8 mouse cellular contexts compared by ENCODE assay signal in genomic region chr16:20537071-20537471, GRCm38 (mm10). TPM values are rescaled to one million over a fixed set of nuclear protein-coding genes. Genes with fewer than 3 reads are reported as not detected.
DNase-seq lines count a peak whose midpoint lies in the region; ATAC-seq and TF ChIP-seq lines count a peak whose summit lies in the region.

No protein-coding gene starts in this region.

- H3K27ac ChIP-seq in ES-Bruce4 (ENCODE audit: insufficient read depth, low read length): peak overlapping the region; percentile 76
- peak overlapping the region; percentile 28 for H3K27ac ChIP-seq in limb, embryonic 13.5 days
- H3K27ac ChIP-seq in olfactory bulb, adult 2 months (ENCODE audit: insufficient read depth, low read depth, low read length): peak overlapping the region; percentile 18; the same call in 1 of the 2 replicates

- H3K4me3 ChIP-seq in erythroblast, embryonic 14.5 days (replicated peaks): peak overlapping the region; percentile 98
- H3K4me3 ChIP-seq in ES-Bruce4 (ENCODE audit: low read depth, low read length): peak overlapping the region; percentile 18
- peak overlapping the region; percentile 90 for H3K4me3 ChIP-seq in limb, embryonic 13.5 days
- H3K4me3 ChIP-seq in olfactory bulb, adult 2 months (ENCODE audit: insufficient read depth, low read depth, low read length): peak overlapping the region; percentile 42

- ATAC-seq in erythroblast, adult 5-6 weeks (replicated peaks; ENCODE audit: low FRiP score, poor library complexity, severe bottlenecking): no peak
- ATAC-seq in limb, embryonic 13.5 days (ENCODE audit: low FRiP score, low read depth): no peak

- WGBS in limb, embryonic 13.5 days: 27% methylated on average over 5 of the region's 5 CpGs
- 3% methylated on average over 5 of the region's 5 CpGs for WGBS in olfactory bulb, adult 2 months

- H3K36me3 ChIP-seq in erythroblast, embryonic 14.5 days (ENCODE audit: control insufficient read depth): peaks cover 69% of the 10 kb centered on the region
- H3K36me3 ChIP-seq in ES-Bruce4 (ENCODE audit: control insufficient read depth, insufficient read depth, low read length, poor library complexity, severe bottlenecking): peaks cover 20% of the 10 kb centered on the region
- peaks cover 63% of the 10 kb centered on the region for H3K36me3 ChIP-seq in limb, embryonic 13.5 days

- TF ChIP-seq POLR2A in ES-Bruce4 (IDR thresholded peaks at IDR 0.05; ENCODE audit: insufficient read depth, low read length): no peak
- no peak for TF ChIP-seq POLR2A in olfactory bulb, adult 2 months (IDR thresholded peaks at IDR 0.05; ENCODE audit: insufficient read depth, low read depth, low read length)

- H3K9ac ChIP-seq in ES-Bruce4 (ENCODE audit: low read depth, poor library complexity, severe bottlenecking): peak overlapping the region; percentile 27
- H3K9ac ChIP-seq in limb, embryonic 13.5 days: peak overlapping the region; percentile 96

- no peak for TF ChIP-seq CTCF in ES-Bruce4 (IDR thresholded peaks at IDR 0.05; ENCODE audit: low read depth, low read length)
- TF ChIP-seq CTCF in olfactory bulb, adult 2 months (IDR thresholded peaks at IDR 0.05; ENCODE audit: insufficient read depth, low read depth, low read length): no peak

- H3K9me3 ChIP-seq in erythroblast, embryonic 14.5 days (ENCODE audit: control insufficient read depth, low read length): no peaks in the 10 kb centered on the region
- H3K9me3 ChIP-seq in ES-Bruce4 (replicated peaks; ENCODE audit: control insufficient read depth, insufficient read depth, low read length, poor library complexity, severe bottlenecking): no peaks in the 10 kb centered on the region
- no peaks in the 10 kb centered on the region for H3K9me3 ChIP-seq in limb, embryonic 13.5 days

- H3K4me1 ChIP-seq in erythroblast, embryonic 14.5 days (ENCODE audit: control insufficient read depth): peaks cover 44% of the 10 kb centered on the region
- H3K4me1 ChIP-seq in ES-Bruce4 (ENCODE audit: control insufficient read depth, insufficient read depth, low read length): no peaks in the 10 kb centered on the region
- peaks cover 25% of the 10 kb centered on the region for H3K4me1 ChIP-seq in limb, embryonic 13.5 days
- H3K4me1 ChIP-seq in olfactory bulb, adult 2 months (ENCODE audit: control insufficient read depth, insufficient read depth, low read length): peaks cover 14% of the 10 kb centered on the region

- 0 out of 2 replicates have a peak, but pooled peaks have one; percentile 51 for TF ChIP-seq EP300 in ES-Bruce4 (IDR thresholded peaks at IDR 0.05; ENCODE audit: insufficient read depth, low read depth, low read length)

- peak; percentile 56 to 63 for DNase-seq in cerebellum, postnatal 10 days
- peak; percentile 18 for DNase-seq in heart, postnatal 4 days
- no peak for DNase-seq in thymus, postnatal 36 days

- peak overlapping the region; percentile 88 for H3K4me2 ChIP-seq in limb, embryonic 13.5 days (replicated peaks)

- no peaks in the 10 kb centered on the region for H3K27me3 ChIP-seq in erythroblast, embryonic 14.5 days (ENCODE audit: control insufficient read depth)
- H3K27me3 ChIP-seq in ES-Bruce4 (ENCODE audit: control insufficient read depth, insufficient read depth, low read length, poor library complexity, severe bottlenecking): no peaks in the 10 kb centered on the region
- no peaks in the 10 kb centered on the region for H3K27me3 ChIP-seq in limb, embryonic 13.5 days

RNA-seq across cellular contexts. Expression of gene Ap2m1, which starts 1.8 kb away (rescaled TPM):
- polyA plus RNA-seq in erythroblast, embryonic 14.5 days (2012): 16.9 TPM in 2 replicates
- total RNA-seq in erythroblast, adult 5-6 weeks (2015; ENCODE audit: low replicate concordance): 124 and 125 TPM in 2 replicates
- 81.1 and 126 TPM in 2 replicates for total RNA-seq in erythroblast, adult 5-6 weeks (2017; ENCODE audit: low replicate concordance)
- polyA plus RNA-seq in ES-Bruce4 (2011; ENCODE audit: insufficient read depth, insufficient read length, low read depth, missing spikeins): 282 and 298 TPM in 2 replicates
- 100 to 1,000 TPM; 283 to 296 TPM for total RNA-seq in heart, postnatal 4 days (2021)
- polyA plus RNA-seq in limb, embryonic 13.5 days (2015; fragmentation: Nextera tagmentation; extraction: Ambion mirVana): 629 and 657 TPM in 2 replicates
- polyA plus RNA-seq in olfactory bulb, adult 2 months (2012; ENCODE audit: insufficient read depth, insufficient read length, low replicate concordance, missing spikeins): 512 and 992 TPM in 2 replicates

RNA-seq across cellular contexts. Expression of gene Abcf3, which starts 11.3 kb away (rescaled TPM):
- polyA plus RNA-seq in erythroblast, embryonic 14.5 days (2012): 0.73 and 2.6 TPM in 2 replicates
- 8.2 and 11.0 TPM in 2 replicates for total RNA-seq in erythroblast, adult 5-6 weeks (2015; ENCODE audit: low replicate concordance)
- 8.9 and 24.7 TPM in 2 replicates for total RNA-seq in erythroblast, adult 5-6 weeks (2017; ENCODE audit: low replicate concordance)
- 56.2 and 61.0 TPM in 2 replicates for polyA plus RNA-seq in ES-Bruce4 (2011; ENCODE audit: insufficient read depth, insufficient read length, low read depth, missing spikeins)
- total RNA-seq in heart, postnatal 4 days (2021): 10 to 100 TPM; 64.0 to 65.1 TPM
- polyA plus RNA-seq in limb, embryonic 13.5 days (2015; fragmentation: Nextera tagmentation; extraction: Ambion mirVana): 68.1 and 78.1 TPM in 2 replicates
- polyA plus RNA-seq in olfactory bulb, adult 2 months (2012; ENCODE audit: insufficient read depth, insufficient read length, low replicate concordance, missing spikeins): not detected in 2 replicates

RNA-seq across cellular contexts. Expression of gene Dvl3, which starts 20.3 kb away (rescaled TPM):
- polyA plus RNA-seq in erythroblast, embryonic 14.5 days (2012): 1.4 TPM in 2 replicates
- total RNA-seq in erythroblast, adult 5-6 weeks (2015; ENCODE audit: low replicate concordance): 3.8 and 10.0 TPM in 2 replicates
- 1.1 and 1.7 TPM in 2 replicates for total RNA-seq in erythroblast, adult 5-6 weeks (2017; ENCODE audit: low replicate concordance)
- 37.9 and 38.8 TPM in 2 replicates for polyA plus RNA-seq in ES-Bruce4 (2011; ENCODE audit: insufficient read depth, insufficient read length, low read depth, missing spikeins)
- total RNA-seq in heart, postnatal 4 days (2021): 10 to 100 TPM; 70.6 to 73.1 TPM
- polyA plus RNA-seq in limb, embryonic 13.5 days (2015; fragmentation: Nextera tagmentation; extraction: Ambion mirVana): 28.0 and 28.7 TPM in 2 replicates
- 115 TPM in 1 of 2 replicates, not detected in the other for polyA plus RNA-seq in olfactory bulb, adult 2 months (2012; ENCODE audit: insufficient read depth, insufficient read length, low replicate concordance, missing spikeins)

RNA-seq across cellular contexts. Expression of gene Eif2b5, which starts 38.5 kb away (rescaled TPM):
- polyA plus RNA-seq in erythroblast, embryonic 14.5 days (2012): 0.70 and 0.73 TPM in 2 replicates
- 7.7 and 10.4 TPM in 2 replicates for total RNA-seq in erythroblast, adult 5-6 weeks (2015; ENCODE audit: low replicate concordance)
- total RNA-seq in erythroblast, adult 5-6 weeks (2017; ENCODE audit: low replicate concordance): 9.1 and 14.1 TPM in 2 replicates
- 86.6 and 94.0 TPM in 2 replicates for polyA plus RNA-seq in ES-Bruce4 (2011; ENCODE audit: insufficient read depth, insufficient read length, low read depth, missing spikeins)
- 10 to 100 TPM; 55.9 to 59.8 TPM for total RNA-seq in heart, postnatal 4 days (2021)
- 109 and 113 TPM in 2 replicates for polyA plus RNA-seq in limb, embryonic 13.5 days (2015; fragmentation: Nextera tagmentation; extraction: Ambion mirVana)
- not detected in 2 replicates for polyA plus RNA-seq in olfactory bulb, adult 2 months (2012; ENCODE audit: insufficient read depth, insufficient read length, low replicate concordance, missing spikeins)

RNA-seq across cellular contexts. Expression of gene Vwa5b2, which starts 52.2 kb away (rescaled TPM):
- polyA plus RNA-seq in erythroblast, embryonic 14.5 days (2012): 0.06 and 0.10 TPM in 2 replicates
- total RNA-seq in erythroblast, adult 5-6 weeks (2015; ENCODE audit: low replicate concordance): not detected in 2 replicates
- total RNA-seq in erythroblast, adult 5-6 weeks (2017; ENCODE audit: low replicate concordance): not detected in 2 replicates
- 1.2 TPM in 2 replicates for polyA plus RNA-seq in ES-Bruce4 (2011; ENCODE audit: insufficient read depth, insufficient read length, low read depth, missing spikeins)
- total RNA-seq in heart, postnatal 4 days (2021): not detected
- 0.73 and 1.5 TPM in 2 replicates for polyA plus RNA-seq in limb, embryonic 13.5 days (2015; fragmentation: Nextera tagmentation; extraction: Ambion mirVana)
- polyA plus RNA-seq in olfactory bulb, adult 2 months (2012; ENCODE audit: insufficient read depth, insufficient read length, low replicate concordance, missing spikeins): not detected in 2 replicates

Comparison
In these comparisons a context has a peak if more than half of its experiments do, and no peak if none do; other contexts are left out.
1. H3K4me3 ChIP-seq: peak in every context shown above with its lines; median percentile 98 in erythroblast, embryonic 14.5 days; 90 in limb, embryonic 13.5 days; 42 in olfactory bulb, adult 2 months; 18 in ES-Bruce4.
2. H3K27ac ChIP-seq: peak in every context shown above with its lines; median percentile 76 in ES-Bruce4; 28 in limb, embryonic 13.5 days; 18 in olfactory bulb, adult 2 months.
3. DNase-seq: peak in cerebellum, postnatal 10 days (2 of 2) and heart, postnatal 4 days (single experiment); none in thymus, postnatal 36 days (0 of 2).
4. RNA of gene Ap2m1, which starts 1.8 kb away (polyA plus RNA-seq): 512 to 992 TPM in olfactory bulb, adult 2 months, 629 to 657 TPM in limb, embryonic 13.5 days and 282 to 298 TPM in ES-Bruce4; 16.9 TPM in erythroblast, embryonic 14.5 days; every median in the first group is over 10 times any median in the second.
5. RNA of gene Abcf3, which starts 11.3 kb away (polyA plus RNA-seq): 68.1 to 78.1 TPM in limb, embryonic 13.5 days and 56.2 to 61.0 TPM in ES-Bruce4; 0.73 to 2.6 TPM in erythroblast, embryonic 14.5 days and not detected in olfactory bulb, adult 2 months; every median in the first group is over 10 times any median in the second.